Mouse (Mus musculus): ENCODE results near the gene Sult1d1. TPM values are rescaled to one million over a fixed set of nuclear protein-coding genes. Genes with fewer than 3 reads are reported as not detected.
"Not testable (repeated sequence)": the region's sequence is repeated elsewhere in the genome, so short reads cannot be mapped to it uniquely, and the experiment has no call there.

The Sult1d1 gene
- polyA plus RNA-seq, 1 experiment from 2014 or later: not detected

GRCm38 (mm10) chr5:87523561-87523960 is 45.3 kb downstream of the Sult1d1 start:
- H3K4me2 ChIP-seq (ENCODE audit: low read depth, low read length); H3K4me1 ChIP-seq (replicated peaks; ENCODE audit: control insufficient read depth, insufficient read depth, low read length); H3K36me3 ChIP-seq (ENCODE audit: control insufficient read depth, insufficient read depth, low read length); H3K27ac ChIP-seq (ENCODE audit: low read length); ATAC-seq (ENCODE audit: low read depth); H3K4me3 ChIP-seq (ENCODE audit: low read length); H3K27me3 ChIP-seq (ENCODE audit: control insufficient read depth, insufficient read depth, low read depth, low read length); H3K9ac ChIP-seq (ENCODE audit: low read length); H3K9me3 ChIP-seq (ENCODE audit: control insufficient read depth, low read length): not testable (repeated sequence)
- WGBS: 74% methylated on average over 2 of the region's 2 CpGs

- Histone ChIP-seq H3K9ac (ENCODE audit: low read length) (no peak overlapping the region), H3K4me1 (replicated peaks; ENCODE audit: control insufficient read depth, insufficient read depth, low read length) (no peaks in the 10 kb centered on the region), H3K4me2 (ENCODE audit: low read depth, low read length) (no peak overlapping the region), H3K9me3 (ENCODE audit: control insufficient read depth, low read length) (no peaks in the 10 kb centered on the region), H3K36me3 (ENCODE audit: control insufficient read depth, insufficient read depth, low read length) (no peaks in the 10 kb centered on the region), H3K27ac (ENCODE audit: low read length) (no peak overlapping the region), H3K27me3 (ENCODE audit: control insufficient read depth, insufficient read depth, low read depth, low read length) (no peaks in the 10 kb centered on the region), H3K4me3 (ENCODE audit: low read length) (no peak overlapping the region)
- no peak for ATAC-seq (ENCODE audit: low read depth)
- 40% methylated on average over 4 of the region's 4 CpGs for WGBS
These were observed 62.9 kb downstream of the Sult1d1 start for GRCm38 (mm10) chr5:87505776-87506458.

Small RNA genes lying within 50 kb of the gene (microRNA-seq; reads per million reads assigned to microRNA genes)
- gene Mir3969: 1.4 reads per million

Other genes with a start within 250 kb of the Sult1d1 start
- not detected in 2 replicates for gene Ugt2a3, start 231.8 kb downstream of the Sult1d1 start, polyA plus RNA-seq (2015; fragmentation: Nextera tagmentation; extraction: Ambion mirVana)
- gene Ugt2b38, start 144.8 kb downstream of the Sult1d1 start, polyA plus RNA-seq (2015; fragmentation: Nextera tagmentation; extraction: Ambion mirVana): not detected in 2 replicates
- gene Ugt2a2, start 86.8 kb downstream of the Sult1d1 start, polyA plus RNA-seq (2015; fragmentation: Nextera tagmentation; extraction: Ambion mirVana): not detected in 2 replicates
- not detected in 2 replicates for gene Gm43638, start 82.2 kb downstream of the Sult1d1 start, polyA plus RNA-seq (2015; fragmentation: Nextera tagmentation; extraction: Ambion mirVana)
- not detected in 2 replicates for gene Ugt2a1, start 78.2 kb downstream of the Sult1d1 start, polyA plus RNA-seq (2015; fragmentation: Nextera tagmentation; extraction: Ambion mirVana)
- gene Sult1b1, start 30.8 kb downstream of the Sult1d1 start, polyA plus RNA-seq (2015; fragmentation: Nextera tagmentation; extraction: Ambion mirVana): not detected in 2 replicates
- gene Sult1e1, start 22.6 kb upstream of the Sult1d1 start, polyA plus RNA-seq (2015; fragmentation: Nextera tagmentation; extraction: Ambion mirVana): not detected in 2 replicates
- gene Csn1s1, start 97.2 kb upstream of the Sult1d1 start, polyA plus RNA-seq (2015; fragmentation: Nextera tagmentation; extraction: Ambion mirVana): not detected in 2 replicates
- 0.33 TPM in 1 of 2 replicates, not detected in the other for gene Csn2, start 130.6 kb upstream of the Sult1d1 start, polyA plus RNA-seq (2015; fragmentation: Nextera tagmentation; extraction: Ambion mirVana)
- not detected in 2 replicates for gene Csn1s2a, start 205.5 kb upstream of the Sult1d1 start, polyA plus RNA-seq (2015; fragmentation: Nextera tagmentation; extraction: Ambion mirVana)
- gene Csn1s2b, start 239.1 kb upstream of the Sult1d1 start, polyA plus RNA-seq (2015; fragmentation: Nextera tagmentation; extraction: Ambion mirVana): not detected in 2 replicates